Mouse (Mus musculus) midbrain, embryonic 12.5 days (tissue): ENCODE results near the gene Pgm5. TPM values are rescaled to one million over a fixed set of nuclear protein-coding genes. Genes with fewer than 3 reads are reported as not detected.
A peak's percentile ranks its signal among the peaks of the same experiment; 100 is the strongest.
"Not testable (repeated sequence)": the region's sequence is repeated elsewhere in the genome, so short reads cannot be mapped to it uniquely, and the experiment has no call there.

ENCODE experiments used
- ATAC-seq: fragments of 200-750 bp; cut with Nextera tagmentation; 2 replicates; pipeline ENCODE4 v1.8.0; 2017; ENCODE audit warnings: low read depth, moderate TSS enrichment, moderate library complexity; ENCODE audit not compliant: low FRiP score
- H3K27ac ChIP-seq: fragments of 300-500 bp; sonication (generic); replicated peaks from 2 replicates; pipeline ENCODE4 v1.5.1; 2016; ENCODE audit warnings: mild to moderate bottlenecking
- H3K27me3 ChIP-seq: fragments of 300-500 bp; sonication (generic); 2 replicates; pipeline ENCODE4 v1.6.1; 2016; ENCODE audit warnings: mild to moderate bottlenecking
- H3K36me3 ChIP-seq: fragments of 300-500 bp; sonication (generic); 2 replicates; pipeline ENCODE4 v1.6.1; 2016
- H3K4me1 ChIP-seq: fragments of 300-500 bp; sonication (generic); 2 replicates; pipeline ENCODE4 v1.6.1; 2016
- H3K4me2 ChIP-seq: fragments of 300-500 bp; sonication (generic); replicated peaks from 2 replicates; pipeline ENCODE4 v1.6.1; 2016; ENCODE audit warnings: mild to moderate bottlenecking, moderate library complexity
- H3K4me3 ChIP-seq: fragments of 300-500 bp; sonication (generic); 2 replicates; pipeline ENCODE4 v1.5.1; 2016; ENCODE audit warnings: mild to moderate bottlenecking
- H3K9ac ChIP-seq: fragments of 300-500 bp; sonication (generic); replicated peaks from 2 replicates; pipeline ENCODE4 v1.6.1; 2016; ENCODE audit warnings: mild to moderate bottlenecking, moderate library complexity
- H3K9me3 ChIP-seq: fragments of 300-500 bp; sonication (generic); 2 replicates; pipeline ENCODE4 v1.6.1; 2016; ENCODE audit warnings: mild to moderate bottlenecking
- WGBS: fragments of 180-500 bp; shearing (Covaris S2); methylation state at CpG from one replicate; pipeline ENCODE4 v1.1.7; 2016; 5-methylcytosine and 5-hydroxymethylcytosine counted together
- polyA plus RNA-seq: library from polyadenylated mRNA; unstranded; fragments of >200 nt; fragmentation: Nextera tagmentation; extraction: Ambion mirVana; gene quantifications from 2 replicates; pipeline ENCODE4 v1.2.1, GENCODE M21; 2016

The Pgm5 gene
- polyA plus RNA-seq, 1 experiment from 2014 or later, result 0.93 TPM

GRCm38 (mm10) chr19:24897006-24897895, 35.6 kb upstream of the Pgm5 start:
- H3K4me2 ChIP-seq, result peak overlapping the region; percentile 46
- WGBS, result 2% methylated on average over 57 of the region's 57 CpGs
- H3K27me3 ChIP-seq, result peaks cover 69% of the 10 kb centered on the region
- no peak overlapping the region for H3K27ac ChIP-seq
- no peak overlapping the region for H3K9ac ChIP-seq
- H3K4me3 ChIP-seq, result peak overlapping the region; percentile 27
- no peak for ATAC-seq
- H3K9me3 ChIP-seq, result no peaks in the 10 kb centered on the region
- peaks cover 26% of the 10 kb centered on the region for H3K4me1 ChIP-seq
- H3K36me3 ChIP-seq, result no peaks in the 10 kb centered on the region

GRCm38 (mm10) chr19:24896536-24896935, 34.9 kb upstream of the Pgm5 start:
- Histone ChIP-seq H3K4me1 (peaks cover 26% of the 10 kb centered on the region), H3K27me3 (peaks cover 69% of the 10 kb centered on the region), H3K4me2 (no peak overlapping the region), H3K4me3 (no peak overlapping the region), H3K9ac (no peak overlapping the region), H3K27ac (no peak overlapping the region), H3K36me3 (no peaks in the 10 kb centered on the region), H3K9me3 (no peaks in the 10 kb centered on the region)
- no peak for ATAC-seq
- WGBS, result 32% methylated on average over 4 of the region's 4 CpGs

- no peak for ATAC-seq
- H3K9me3 ChIP-seq, result no peaks in the 10 kb centered on the region
- WGBS, result 96% methylated on average over 3 of the region's 3 CpGs
- no peaks in the 10 kb centered on the region for H3K4me1 ChIP-seq
- no peak overlapping the region for H3K9ac ChIP-seq
- peaks cover 38% of the 10 kb centered on the region for H3K27me3 ChIP-seq
- no peak overlapping the region for H3K4me2 ChIP-seq
- H3K27ac ChIP-seq, result no peak overlapping the region
- H3K36me3 ChIP-seq, result no peaks in the 10 kb centered on the region
- no peak overlapping the region for H3K4me3 ChIP-seq
Measured at GRCm38 (mm10) chr19:24886888-24887287, 25.2 kb upstream of the Pgm5 start.

GRCm38 (mm10) chr19:24885504-24885903, 23.8 kb upstream of the Pgm5 start:
- peaks cover 33% of the 10 kb centered on the region for H3K27me3 ChIP-seq
- H3K4me2 ChIP-seq, result no peak overlapping the region
- no peaks in the 10 kb centered on the region for H3K36me3 ChIP-seq
- no peak overlapping the region for H3K9ac ChIP-seq
- no peak for ATAC-seq
- H3K4me3 ChIP-seq, result no peak overlapping the region
- no peak overlapping the region for H3K27ac ChIP-seq
- no peaks in the 10 kb centered on the region for H3K4me1 ChIP-seq
- WGBS, result 15% methylated on average over 5 of the region's 5 CpGs
- no peaks in the 10 kb centered on the region for H3K9me3 ChIP-seq

GRCm38 (mm10) chr19:24881237-24881636, 19.6 kb upstream of the Pgm5 start:
- no peak overlapping the region for H3K27ac ChIP-seq
- no peak overlapping the region for H3K4me2 ChIP-seq
- WGBS, result 66% methylated on average over 4 of the region's 4 CpGs
- no peaks in the 10 kb centered on the region for H3K36me3 ChIP-seq
- H3K9ac ChIP-seq, result no peak overlapping the region
- peaks cover 18% of the 10 kb centered on the region for H3K27me3 ChIP-seq
- H3K9me3 ChIP-seq, result no peaks in the 10 kb centered on the region
- H3K4me1 ChIP-seq, result no peaks in the 10 kb centered on the region
- no peak overlapping the region for H3K4me3 ChIP-seq
- no peak for ATAC-seq

- ATAC-seq, result not testable (repeated sequence)
Measured at GRCm38 (mm10) chr19:24875129-24875870, 13.6 kb upstream of the Pgm5 start, which contains the start of gene Gm10053. Gene Gm10053, plus strand, starts transcription at chr19:24875686.

GRCm38 (mm10) chr19:24873873-24874272, 12.2 kb upstream of the Pgm5 start:
- H3K27me3 ChIP-seq, result peaks cover 27% of the 10 kb centered on the region
- ATAC-seq, result no peak
- H3K9ac ChIP-seq, result no peak overlapping the region
- 70% methylated on average over 2 of the region's 2 CpGs for WGBS
- no peak overlapping the region for H3K4me2 ChIP-seq
- H3K4me1 ChIP-seq, result no peaks in the 10 kb centered on the region
- no peak overlapping the region for H3K27ac ChIP-seq
- H3K36me3 ChIP-seq, result no peaks in the 10 kb centered on the region
- no peaks in the 10 kb centered on the region for H3K9me3 ChIP-seq
- no peak overlapping the region for H3K4me3 ChIP-seq

More at GRCm38 (mm10) chr19:24875129-24875870, 13.6 kb upstream of the Pgm5 start, which contains the start of gene Gm10053:
- WGBS, result 86% methylated on average over 23 of the region's 26 CpGs
- not testable (repeated sequence) for H3K27ac ChIP-seq, H3K36me3 ChIP-seq, H3K4me2 ChIP-seq, H3K9ac ChIP-seq, H3K4me1 ChIP-seq, H3K9me3 ChIP-seq, H3K4me3 ChIP-seq
- H3K27me3 ChIP-seq, result peaks cover 14% of the 10 kb centered on the region

- H3K9ac ChIP-seq, result no peak overlapping the region; the same call in 1 of the 2 replicates
- H3K27ac ChIP-seq, result no peak overlapping the region
- peak; percentile 70 for ATAC-seq
- WGBS, result 25% methylated on average over 18 of the region's 18 CpGs
- no peaks in the 10 kb centered on the region for H3K36me3 ChIP-seq
- peak overlapping the region; percentile 36 for H3K4me3 ChIP-seq
- H3K4me2 ChIP-seq, result peak overlapping the region; percentile 59
- peaks cover 31% of the 10 kb centered on the region for H3K27me3 ChIP-seq
- no peaks in the 10 kb centered on the region for H3K4me1 ChIP-seq
- H3K9me3 ChIP-seq, result no peaks in the 10 kb centered on the region
Measured at GRCm38 (mm10) chr19:24871037-24871635, 9.5 kb upstream of the Pgm5 start.

- Histone ChIP-seq H3K4me2 (no peak overlapping the region), H3K9me3 (no peaks in the 10 kb centered on the region), H3K27ac (no peak overlapping the region), H3K4me3 (no peak overlapping the region), H3K4me1 (peaks cover 7% of the 10 kb centered on the region), H3K9ac (no peak overlapping the region), H3K36me3 (no peaks in the 10 kb centered on the region), H3K27me3 (peaks cover 51% of the 10 kb centered on the region)
- WGBS, result 86% methylated on average over 9 of the region's 9 CpGs
- no peak for ATAC-seq
Measured at GRCm38 (mm10) chr19:24865436-24865835, 3.8 kb upstream of the Pgm5 start.

GRCm38 (mm10) chr19:24861276-24861611, 411 bp downstream of the Pgm5 start:
- H3K36me3 ChIP-seq, result no peaks in the 10 kb centered on the region
- 17% methylated on average over 13 of the region's 13 CpGs for WGBS
- no peak overlapping the region for H3K27ac ChIP-seq
- ATAC-seq, result 0 out of 2 replicates have a peak, but pooled peaks have one; percentile 4
- H3K9ac ChIP-seq, result peak overlapping the region; percentile 52
- H3K4me1 ChIP-seq, result peaks cover 7% of the 10 kb centered on the region
- H3K4me2 ChIP-seq, result peak overlapping the region; percentile 66
- H3K9me3 ChIP-seq, result no peaks in the 10 kb centered on the region
- peak overlapping the region; percentile 44 for H3K4me3 ChIP-seq
- peaks cover 43% of the 10 kb centered on the region for H3K27me3 ChIP-seq

GRCm38 (mm10) chr19:24851456-24852315, 10.0 kb downstream of the Pgm5 start:
- no peaks in the 10 kb centered on the region for H3K9me3 ChIP-seq
- ATAC-seq, result no peak
- no peak overlapping the region for H3K9ac ChIP-seq
- no peak overlapping the region for H3K27ac ChIP-seq
- no peak overlapping the region for H3K4me3 ChIP-seq
- H3K4me2 ChIP-seq, result no peak overlapping the region
- 0 out of 2 replicates have a peak, but pooled peaks cover 7% of the 10 kb centered on the region for H3K4me1 ChIP-seq
- H3K36me3 ChIP-seq, result no peaks in the 10 kb centered on the region
- 80% methylated on average over 21 of the region's 21 CpGs for WGBS
- H3K27me3 ChIP-seq, result 0 out of 2 replicates have a peak, but pooled peaks cover 4% of the 10 kb centered on the region
